In genomic region chr5:88862163-88862562, GRCm38 (mm10) we compare ENCODE assay signal across 8 mouse cellular contexts. TPM values are rescaled to one million over a fixed set of nuclear protein-coding genes. Genes with fewer than 3 reads are reported as not detected.
DNase-seq lines count a peak whose midpoint lies in the region; ATAC-seq and TF ChIP-seq lines count a peak whose summit lies in the region.
"Had no signal": no experiment of that assay in that cellular context is flagged by ENCODE, and none has a peak within 500 bp of the region (broad histone marks: within the 10 kb centered on the region; RNA-seq: fewer than 3 reads in every experiment).

No protein-coding gene starts in this region.

- POLR2A ChIA-PET in Patski (lab: Charles Lee) = no interaction called here

- H3K36me3 ChIP-seq in liver, embryonic 11.5 days (ENCODE audit: control insufficient read depth, insufficient read depth, low read length) = no peaks in the 10 kb centered on the region
- no peaks in the 10 kb centered on the region for H3K36me3 ChIP-seq in lung, embryonic 14.5 days (ENCODE audit: insufficient read depth)

- H3K4me1 ChIP-seq in liver, embryonic 11.5 days (replicated peaks; ENCODE audit: control insufficient read depth, insufficient read depth, low read length) = no peaks in the 10 kb centered on the region
- H3K4me1 ChIP-seq in lung, embryonic 14.5 days (ENCODE audit: insufficient read depth) = no peaks in the 10 kb centered on the region
- H3K4me1 ChIP-seq: megakaryocyte, embryonic 14.5 days had no signal

- 63% methylated on average over 3 of the region's 3 CpGs for WGBS in liver, embryonic 11.5 days
- 53% methylated on average over 3 of the region's 3 CpGs for WGBS in lung, embryonic 14.5 days

- peak; percentile 78 for TF ChIP-seq CTCF in Patski (IDR thresholded peaks at IDR 0.05)
- peak; percentile 56 for TF ChIP-seq CTCF in lung, embryonic 14.5 days (IDR thresholded peaks at IDR 0.05; ENCODE audit: low read depth)

- no peak overlapping the region for H3K4me3 ChIP-seq in liver, embryonic 11.5 days (ENCODE audit: low read depth, low read length)
- H3K4me3 ChIP-seq in lung, embryonic 14.5 days (ENCODE audit: low read depth, low read length) = no peak overlapping the region
- H3K4me3 ChIP-seq: megakaryocyte, embryonic 14.5 days had no signal

- no peaks in the 10 kb centered on the region for H3K27me3 ChIP-seq in liver, embryonic 11.5 days (replicated peaks; ENCODE audit: control insufficient read depth, insufficient read depth, low read length)
- peaks cover 5% of the 10 kb centered on the region for H3K27me3 ChIP-seq in Patski
- no peaks in the 10 kb centered on the region for H3K27me3 ChIP-seq in lung, embryonic 14.5 days (ENCODE audit: insufficient read depth, low read length)
- H3K27me3 ChIP-seq: megakaryocyte, embryonic 14.5 days had no signal

- H3K9ac ChIP-seq in liver, embryonic 11.5 days (ENCODE audit: low read depth, low read length) = no peak overlapping the region
- no peak overlapping the region for H3K9ac ChIP-seq in lung, embryonic 14.5 days

- in situ Hi-C loops in Patski (cut with MboI; ENCODE audit: low pct_unique_long_range_greater_than_20kb) = no loop called here

- ATAC-seq in liver, embryonic 11.5 days (replicated peaks; ENCODE audit: low FRiP score) = no peak
- no peak for ATAC-seq in Patski
- ATAC-seq in lung, embryonic 14.5 days (ENCODE audit: insufficient read depth) = no peak
- no peak; the same call in 1 of the 2 replicates for ATAC-seq in granulocyte monocyte progenitor cell, adult 5-6 weeks (replicated peaks; ENCODE audit: poor library complexity, severe bottlenecking)

- H3K9me3 ChIP-seq in liver, embryonic 11.5 days (ENCODE audit: control insufficient read depth, low read length) = no peaks in the 10 kb centered on the region
- no peaks in the 10 kb centered on the region for H3K9me3 ChIP-seq in lung, embryonic 14.5 days (ENCODE audit: low read depth, low read length)

- peak; percentile 10 for DNase-seq in liver
- DNase-seq in liver, embryonic 11.5 days (ENCODE audit: low spot score) = no peak
- no peak for DNase-seq in Patski (ENCODE audit: low read depth, low spot score)
- peak; percentile 49 for DNase-seq in embryo, embryonic 10 days (ENCODE audit: low spot score)
- peak; percentile 26 for DNase-seq in lung, embryonic 14.5 days
- DNase-seq in layer of hippocampus, adult 9-10 months (ENCODE audit: low spot score) = no peak

- no peak overlapping the region for H3K27ac ChIP-seq in liver, embryonic 11.5 days (ENCODE audit: low read depth, low read length)
- H3K27ac ChIP-seq in lung, embryonic 14.5 days (ENCODE audit: low read depth) = no peak overlapping the region

- no peak overlapping the region for H3K4me2 ChIP-seq in liver, embryonic 11.5 days
- H3K4me2 ChIP-seq in lung, embryonic 14.5 days = no peak overlapping the region

- CTCF ChIA-PET in Patski (lab: Charles Lee) = interaction anchor here (0.7 to 1.2 kb wide), 4 partner anchors 14 to 359 kb away, joined by 3 to 5 read pairs (median 4); no protein-coding TSS in a partner anchor

RNA-seq across cellular contexts. Expression of gene Slc4a4, which starts 24.5 kb away (rescaled TPM):
- polyA plus RNA-seq in liver, embryonic 11.5 days (2014; fragmentation: Nextera tagmentation; extraction: Ambion mirVana) = 1.2 and 1.5 TPM in 2 replicates
- 6.8 TPM for polyA plus RNA-seq in Patski (2021)
- 5.2 and 5.6 TPM in 2 replicates for polyA plus RNA-seq in lung, embryonic 14.5 days (2014; fragmentation: Nextera tagmentation; extraction: Ambion mirVana)
- total RNA-seq in granulocyte monocyte progenitor cell, adult 5-6 weeks (2014; fragmentation: Nextera tagmentation) = not detected in 2 replicates
- total RNA-seq in granulocyte monocyte progenitor cell, adult 5-6 weeks (2017) = not detected in 2 replicates

Comparison
In these comparisons a context has a peak if more than half of its experiments do, and no peak if none do; other contexts are left out.
1. DNase-seq: peak in liver (single experiment), embryo, embryonic 10 days (single experiment) and lung, embryonic 14.5 days (single experiment); none in liver, embryonic 11.5 days (single experiment), Patski (single experiment) and layer of hippocampus, adult 9-10 months (single experiment).